Mouse (Mus musculus): ENCODE data around the gene Nebl. TPM values are rescaled to one million over a fixed set of nuclear protein-coding genes. Genes with fewer than 3 reads are reported as not detected.

Nebl gene
- total RNA-seq, 2 experiments from 2014 or later = 148 to 159 TPM

GRCm38 (mm10) chr2:17436739-17437440, 294.4 kb downstream of the Nebl start:
- TF ChIP-seq CTCF (conservative IDR thresholded peaks at IDR 0.05) = no peak
- no peak for DNase-seq (ENCODE audit: low spot score in 2 of 2)
- Histone ChIP-seq H3K27ac (no peak overlapping the region), H3K4me3 (no peak overlapping the region)

- no peak for TF ChIP-seq CTCF (conservative IDR thresholded peaks at IDR 0.05)
- Histone ChIP-seq H3K4me3 (no peak overlapping the region), H3K27ac (no peak overlapping the region)
- no peak for DNase-seq (ENCODE audit: low spot score in 2 of 2)
Observed at GRCm38 (mm10) chr2:17435217-17435616, 296.0 kb downstream of the Nebl start.

GRCm38 (mm10) chr2:17429028-17429427, 302.2 kb downstream of the Nebl start:
- TF ChIP-seq CTCF (conservative IDR thresholded peaks at IDR 0.05) = no peak
- Histone ChIP-seq H3K27ac (peak overlapping the region; percentile 8), H3K4me3 (no peak overlapping the region)
- no peak for DNase-seq (ENCODE audit: low spot score in 2 of 2)

- Histone ChIP-seq H3K27ac (peak overlapping the region; percentile 64; the same call in 1 of the 2 replicates), H3K4me3 (no peak overlapping the region)
- no peak for TF ChIP-seq CTCF (conservative IDR thresholded peaks at IDR 0.05)
- DNase-seq (ENCODE audit: low spot score in 2 of 2) = no peak
Observed at GRCm38 (mm10) chr2:17428156-17428555, 303.1 kb downstream of the Nebl start.

GRCm38 (mm10) chr2:17422967-17423366, 308.3 kb downstream of the Nebl start:
- peak; percentile 91 for TF ChIP-seq CTCF (conservative IDR thresholded peaks at IDR 0.05)
- Histone ChIP-seq H3K27ac (no peak overlapping the region), H3K4me3 (no peak overlapping the region)
- DNase-seq (ENCODE audit: low spot score in 2 of 2) = peak; percentile 42 to 62

GRCm38 (mm10) chr2:17415347-17415746, 315.9 kb downstream of the Nebl start:
- TF ChIP-seq CTCF (conservative IDR thresholded peaks at IDR 0.05) = peak; percentile 90
- Histone ChIP-seq H3K4me3 (no peak overlapping the region), H3K27ac (no peak overlapping the region)
- no peak for DNase-seq (ENCODE audit: low spot score in 2 of 2)

GRCm38 (mm10) chr2:17414324-17414723, 316.9 kb downstream of the Nebl start:
- DNase-seq (ENCODE audit: low spot score in 2 of 2) = no peak
- Histone ChIP-seq H3K4me3 (no peak overlapping the region), H3K27ac (peak overlapping the region; percentile 0; the same call in 1 of the 2 replicates)
- peak; percentile 68 for TF ChIP-seq CTCF (conservative IDR thresholded peaks at IDR 0.05)

GRCm38 (mm10) chr2:17413496-17414268, 317.6 kb downstream of the Nebl start:
- DNase-seq (ENCODE audit: low spot score in 2 of 2) = peak in 1 of 2 experiments; percentile 47
- no peak for TF ChIP-seq CTCF (conservative IDR thresholded peaks at IDR 0.05)
- Histone ChIP-seq H3K27ac (peak overlapping the region; percentile 0; the same call in 1 of the 2 replicates), H3K4me3 (no peak overlapping the region)

GRCm38 (mm10) chr2:17409276-17409675, 322.0 kb downstream of the Nebl start:
- no peak for DNase-seq (ENCODE audit: low spot score in 2 of 2)
- TF ChIP-seq CTCF (conservative IDR thresholded peaks at IDR 0.05) = no peak

GRCm38 (mm10) chr2:17405899-17406531, 325.2 kb downstream of the Nebl start:
- H3K27ac ChIP-seq = no peak overlapping the region
- no peak for TF ChIP-seq CTCF (conservative IDR thresholded peaks at IDR 0.05)
- DNase-seq (ENCODE audit: low spot score in 2 of 2) = no peak
- no peak overlapping the region for H3K4me3 ChIP-seq

More at GRCm38 (mm10) chr2:17409276-17409675, 322.0 kb downstream of the Nebl start:
- Histone ChIP-seq H3K27ac (no peak overlapping the region), H3K4me3 (no peak overlapping the region)

GRCm38 (mm10) chr2:17402511-17402910, 328.8 kb downstream of the Nebl start:
- H3K4me3 ChIP-seq = no peak overlapping the region

GRCm38 (mm10) chr2:17396235-17396634, 335.0 kb downstream of the Nebl start:
- no peak for DNase-seq (ENCODE audit: low spot score in 2 of 2)
- H3K4me3 ChIP-seq = no peak overlapping the region
- no peak for TF ChIP-seq CTCF (conservative IDR thresholded peaks at IDR 0.05)
- no peak overlapping the region for H3K27ac ChIP-seq

More at GRCm38 (mm10) chr2:17402511-17402910, 328.8 kb downstream of the Nebl start:
- DNase-seq (ENCODE audit: low spot score in 2 of 2) = no peak
- no peak overlapping the region for H3K27ac ChIP-seq
- no peak for TF ChIP-seq CTCF (conservative IDR thresholded peaks at IDR 0.05)

GRCm38 (mm10) chr2:17391389-17391788, 339.9 kb downstream of the Nebl start:
- H3K4me3 ChIP-seq = no peak overlapping the region
- no peak for TF ChIP-seq CTCF (conservative IDR thresholded peaks at IDR 0.05)
- H3K27ac ChIP-seq = no peak overlapping the region
- DNase-seq (ENCODE audit: low spot score in 2 of 2) = no peak
